Mouse (Mus musculus): Measurements from ENCODE around the gene Timp3.
"Not testable (repeated sequence)": the region's sequence is repeated elsewhere in the genome, so short reads cannot be mapped to it uniquely, and the experiment has no call there.

DNA sequence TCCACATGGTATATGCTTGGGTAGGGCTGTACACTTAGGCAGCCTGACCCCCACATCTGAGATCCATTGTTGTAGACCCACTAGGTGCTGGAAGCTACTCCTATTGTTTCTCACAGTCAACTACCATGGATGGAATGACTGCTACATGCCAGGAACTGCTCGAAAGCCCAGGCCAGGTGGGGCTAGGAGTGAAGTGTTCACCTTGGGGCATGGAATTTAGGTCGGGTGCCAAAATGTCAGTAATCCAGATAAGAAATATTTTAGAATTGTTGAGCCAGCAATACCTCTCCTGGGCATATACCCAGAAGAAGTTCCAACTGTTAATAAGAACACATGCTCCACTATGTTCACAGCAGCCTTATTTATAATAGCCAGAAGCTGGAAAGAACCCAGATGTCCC, 78.6 kb downstream of the Timp3 start:
- not testable (repeated sequence) for TF ChIP-seq CTCF (conservative IDR thresholded peaks at IDR 0.05; ENCODE audit: low read length); POU5F1 (IDR thresholded peaks at IDR 0.05; ENCODE audit: borderline replicate concordance, low read length); NANOG (IDR thresholded peaks at IDR 0.05; ENCODE audit: borderline replicate concordance, low read length)

All from E14TG2a.4 (cell line).